Mouse (Mus musculus): Measurements from ENCODE around the gene Lrig3. TPM values are rescaled to one million over a fixed set of nuclear protein-coding genes. Genes with fewer than 3 reads are reported as not detected.

The Lrig3 gene
- total RNA-seq (2023): under 1 TPM; 0.33 to 0.38 TPM

DNA sequence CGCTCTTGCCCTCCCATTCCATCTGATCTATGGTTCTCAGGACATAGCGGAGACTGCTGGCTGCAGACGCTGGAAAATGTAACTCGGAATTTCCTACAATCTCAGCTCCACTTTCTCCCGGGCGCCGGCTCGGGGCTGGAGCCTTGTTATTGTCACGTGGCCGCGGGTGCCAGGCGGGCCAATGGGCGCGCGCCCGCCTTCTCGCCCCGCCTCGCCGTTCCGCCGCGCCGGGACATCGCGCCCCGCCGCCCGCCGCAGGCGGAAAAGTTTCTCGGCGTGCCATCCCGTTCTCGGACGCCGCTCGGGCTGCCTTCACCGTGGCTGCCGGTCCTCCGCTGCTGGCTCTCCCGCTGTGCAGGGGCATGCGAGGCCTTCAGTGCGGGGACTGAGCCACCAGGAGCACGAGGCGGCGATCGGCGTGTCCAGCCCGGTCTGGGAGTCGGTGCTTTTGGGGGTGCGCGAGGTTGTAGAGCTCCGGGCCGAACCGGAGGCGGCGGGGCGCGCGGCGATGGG is at the start of gene Lrig3:
Gene Lrig3, plus strand, starts transcription at position 201 of the 513 bp plus-strand sequence.

